Mouse (Mus musculus) intestine, postnatal 0 days (tissue): ENCODE results near the gene Scd1. TPM values are rescaled to one million over a fixed set of nuclear protein-coding genes. Genes with fewer than 3 reads are reported as not detected.

Source experiments
- ATAC-seq: fragments of 200-750 bp; cut with Nextera tagmentation; 2 replicates; pipeline ENCODE4 v1.8.0; 2017; ENCODE audit warnings: mild to moderate bottlenecking, moderate TSS enrichment, moderate library complexity
- H3K27ac ChIP-seq: fragments of 300-500 bp; sonication (generic); 2 replicates; pipeline ENCODE4 v1.5.1; 2014; ENCODE audit warnings: mild to moderate bottlenecking, low read depth, low read length, moderate library complexity
- H3K27me3 ChIP-seq: fragments of 300-500 bp; sonication (generic); replicated peaks from 2 replicates; pipeline ENCODE4 v1.6.1; 2014; ENCODE audit warnings: low read length, mixed read lengths; ENCODE audit not compliant: control insufficient read depth, insufficient read depth
- H3K36me3 ChIP-seq: fragments of 300-500 bp; sonication (generic); 2 replicates; pipeline ENCODE4 v1.6.1; 2014; ENCODE audit warnings: mild to moderate bottlenecking, moderate library complexity; ENCODE audit not compliant: control insufficient read depth, insufficient read depth
- H3K4me1 ChIP-seq: fragments of 300-500 bp; sonication (generic); replicated peaks from 2 replicates; pipeline ENCODE4 v1.6.1; 2014; ENCODE audit warnings: antibody characterized with exemption, low read length, mixed read lengths; ENCODE audit not compliant: control insufficient read depth, insufficient read depth
- H3K4me2 ChIP-seq: fragments of 300-500 bp; sonication (generic); replicated peaks from 2 replicates; pipeline ENCODE4 v1.6.1; 2014; ENCODE audit warnings: low read depth, mild to moderate bottlenecking, moderate library complexity
- H3K4me3 ChIP-seq: fragments of 300-500 bp; sonication (generic); 2 replicates; pipeline ENCODE4 v1.5.1; 2014; ENCODE audit warnings: low read depth, low read length
- H3K9ac ChIP-seq: fragments of 300-500 bp; sonication (generic); 2 replicates; pipeline ENCODE4 v1.6.1; 2014; ENCODE audit warnings: mild to moderate bottlenecking, low read depth, low read length
- H3K9me3 ChIP-seq: fragments of 300-500 bp; sonication (generic); 2 replicates; pipeline ENCODE4 v1.6.1; 2016; ENCODE audit warnings: mixed run types; ENCODE audit not compliant: control insufficient read depth
- CTCF ChIP-seq: sonication (generic); IDR thresholded peaks from 2 replicates; pipeline ENCODE4 v1.5.1; 2016; ENCODE audit warnings: low read depth, mild to moderate bottlenecking, control low read depth, antibody characterized with exemption, moderate library complexity
- WGBS: fragments of 180-500 bp; shearing (Covaris S2); extraction: QIAGEN DNeasy Blood & Tissue Kit; methylation state at CpG from one replicate; pipeline ENCODE4 v1.1.7; 2014; 5-methylcytosine and 5-hydroxymethylcytosine counted together
- polyA plus RNA-seq: library from polyadenylated mRNA; unstranded; fragments of >200 nt; fragmentation: Nextera tagmentation; extraction: Ambion mirVana; gene quantifications from 2 replicates; pipeline ENCODE4 v1.2.1, GENCODE M21; 2015

Gene Scd1
- polyA plus RNA-seq, 1 experiment from 2014 or later = 1.5 TPM

- no peak for TF ChIP-seq CTCF
- WGBS = 2% methylated on average over 14 of the region's 14 CpGs
- no peaks in the 10 kb centered on the region for H3K36me3 ChIP-seq
- peaks cover 3% of the 10 kb centered on the region for H3K4me1 ChIP-seq
- H3K9ac ChIP-seq = peak overlapping the region; percentile 42; the same call in 1 of the 2 replicates
- H3K4me2 ChIP-seq = peak overlapping the region; percentile 79
- H3K4me3 ChIP-seq = peak overlapping the region; percentile 42
- no peak for ATAC-seq
- H3K27ac ChIP-seq = peak overlapping the region; percentile 50; the same call in 1 of the 2 replicates
- H3K9me3 ChIP-seq = no peaks in the 10 kb centered on the region
- no peaks in the 10 kb centered on the region for H3K27me3 ChIP-seq
These were observed 505 bp upstream of the Scd1 start for GRCm38 (mm10) chr19:44408223-44408545.

- H3K4me3 ChIP-seq = no peak overlapping the region
These were observed 4.1 kb downstream of the Scd1 start for GRCm38 (mm10) chr19:44403546-44403945.

GRCm38 (mm10) chr19:44400484-44401197 is 7.0 kb downstream of the Scd1 start:
- 80% methylated on average over 8 of the region's 8 CpGs for WGBS
- H3K27ac ChIP-seq = no peak overlapping the region
- no peak for ATAC-seq
- H3K9me3 ChIP-seq = no peaks in the 10 kb centered on the region
- TF ChIP-seq CTCF = no peak
- no peak overlapping the region for H3K9ac ChIP-seq
- H3K4me1 ChIP-seq = no peaks in the 10 kb centered on the region
- H3K4me3 ChIP-seq = no peak overlapping the region
- H3K4me2 ChIP-seq = no peak overlapping the region
- no peaks in the 10 kb centered on the region; the same call in 1 of the 2 replicates for H3K36me3 ChIP-seq
- no peaks in the 10 kb centered on the region for H3K27me3 ChIP-seq

More at GRCm38 (mm10) chr19:44403546-44403945, 4.1 kb downstream of the Scd1 start:
- no peak for TF ChIP-seq CTCF
- WGBS = 81% methylated on average over 6 of the region's 6 CpGs
- H3K36me3 ChIP-seq = no peaks in the 10 kb centered on the region; the same call in 1 of the 2 replicates
- no peak overlapping the region for H3K9ac ChIP-seq
- no peak overlapping the region for H3K4me2 ChIP-seq
- no peak overlapping the region for H3K27ac ChIP-seq
- no peak for ATAC-seq
- no peaks in the 10 kb centered on the region for H3K9me3 ChIP-seq
- no peaks in the 10 kb centered on the region for H3K27me3 ChIP-seq
- H3K4me1 ChIP-seq = peaks cover 3% of the 10 kb centered on the region

GRCm38 (mm10) chr19:44400076-44400475 is 7.6 kb downstream of the Scd1 start:
- H3K27me3 ChIP-seq = no peaks in the 10 kb centered on the region
- ATAC-seq = no peak
- no peak overlapping the region for H3K4me3 ChIP-seq
- no peak overlapping the region for H3K9ac ChIP-seq
- no peaks in the 10 kb centered on the region; the same call in 1 of the 2 replicates for H3K36me3 ChIP-seq
- H3K4me2 ChIP-seq = no peak overlapping the region
- H3K27ac ChIP-seq = no peak overlapping the region
- 85% methylated on average over 18 of the region's 18 CpGs for WGBS
- no peak for TF ChIP-seq CTCF
- H3K9me3 ChIP-seq = no peaks in the 10 kb centered on the region
- no peaks in the 10 kb centered on the region for H3K4me1 ChIP-seq

- H3K27me3 ChIP-seq = no peaks in the 10 kb centered on the region
- no peak overlapping the region for H3K9ac ChIP-seq
- WGBS = 83% methylated on average over 5 of the region's 5 CpGs
- H3K4me1 ChIP-seq = no peaks in the 10 kb centered on the region
- no peak overlapping the region for H3K27ac ChIP-seq
- no peak for ATAC-seq
- no peak overlapping the region for H3K4me2 ChIP-seq
- no peaks in the 10 kb centered on the region for H3K9me3 ChIP-seq
- no peak for TF ChIP-seq CTCF
- H3K4me3 ChIP-seq = no peak overlapping the region
- no peaks in the 10 kb centered on the region; the same call in 1 of the 2 replicates for H3K36me3 ChIP-seq
These were observed 10.9 kb downstream of the Scd1 start for GRCm38 (mm10) chr19:44396742-44397141.

- Histone ChIP-seq H3K9me3 (no peaks in the 10 kb centered on the region), H3K4me1 (no peaks in the 10 kb centered on the region), H3K4me3 (no peak overlapping the region), H3K4me2 (no peak overlapping the region), H3K27me3 (no peaks in the 10 kb centered on the region), H3K9ac (no peak overlapping the region), H3K36me3 (no peaks in the 10 kb centered on the region), H3K27ac (no peak overlapping the region)
- ATAC-seq = no peak
- 80% methylated on average over 7 of the region's 7 CpGs for WGBS
- TF ChIP-seq CTCF = no peak
These were observed 12.7 kb downstream of the Scd1 start for GRCm38 (mm10) chr19:44394972-44395371.
